Mouse (Mus musculus) Patski (cell line): Measurements from ENCODE around the gene Ephx1. TPM values are rescaled to one million over a fixed set of nuclear protein-coding genes. Genes with fewer than 3 reads are reported as not detected.
A peak's percentile ranks its signal among the peaks of the same experiment; 100 is the strongest.
"Not testable (repeated sequence)": the region's sequence is repeated elsewhere in the genome, so short reads cannot be mapped to it uniquely, and the experiment has no call there.

Experiments used
- ATAC-seq: fragments of 100-300 bp; one replicate; pipeline ENCODE4 v1.8.0; 2021
- CTCF ChIA-PET: fragments of 350-600 bp; sonication (Branson Sonifier 250); formaldehyde crosslinking; loops from one replicate; lab custom pipeline; 2022; ENCODE audit warnings: inconsistent platforms; lab: Charles Lee
- POLR2A ChIA-PET: fragments of 350-600 bp; sonication (Branson Sonifier 250); formaldehyde crosslinking; loops from one replicate; lab custom pipeline; 2022; ENCODE audit warnings: antibody characterized with exemption, inconsistent platforms; lab: Charles Lee
- DNase-seq: peaks from one replicate; pipeline ENCODE4 v3.0.0-alpha.2; 2011; ENCODE audit warnings: low read depth, low spot score
- H3K27me3 ChIP-seq: fragments of 371-371 bp; one replicate; pipeline ENCODE4 v1.5.1; 2021
- CTCF ChIP-seq: fragments of 100-300 bp; IDR thresholded peaks from one replicate; pipeline ENCODE4 v1.5.1; 2021
- in situ Hi-C: fragments of 300-500 bp; cut with MboI; formaldehyde crosslinking; loops from 3 replicates; pipeline ENCODE4 v1.11.1; 2018; ENCODE audit warnings: low pct_unique_long_range_greater_than_20kb, mixed read lengths
- polyA plus RNA-seq: library from polyadenylated mRNA; unstranded; gene quantifications from one replicate; pipeline ENCODE4 v1.2.3, GENCODE M21; 2021

Ephx1 gene
- polyA plus RNA-seq, 1 experiment from 2014 or later, result 10.9 TPM

GRCm38 (mm10) chr1:180941726-180942125 lies 79.0 kb downstream of the Ephx1 start:
- CTCF ChIA-PET, result interaction anchor here (1.0 to 1.7 kb wide), 4 partner anchors 14 to 37 kb away, joined by 3 to 11 read pairs (median 6); no protein-coding TSS in a partner anchor
- POLR2A ChIA-PET, result interaction anchor here (0.8 to 1.8 kb wide), 6 partner anchors 8 to 37 kb away, joined by 3 to 7 read pairs (median 4); partner anchors contain the start of gene Pycr2
- in situ Hi-C loops, result no loop called here
- no peaks in the 10 kb centered on the region for H3K27me3 ChIP-seq
- no peak for TF ChIP-seq CTCF
- DNase-seq (no peak), ATAC-seq (peak; percentile 20)

GRCm38 (mm10) chr1:180940776-180941460 lies 79.8 kb downstream of the Ephx1 start:
- H3K27me3 ChIP-seq, result no peaks in the 10 kb centered on the region
- CTCF ChIA-PET, result interaction anchor here (1.0 to 1.7 kb wide), 5 partner anchors 15 to 36 kb away, joined by 3 to 11 read pairs (median 6); no protein-coding TSS in a partner anchor
- ATAC-seq (no peak), DNase-seq (no peak)
- no peak for TF ChIP-seq CTCF
- POLR2A ChIA-PET, result interaction anchor here (1.2 to 1.8 kb wide), 3 partner anchors 11 to 36 kb away, joined by 3 to 7 read pairs (median 6); partner anchors contain the start of gene Pycr2
- in situ Hi-C loops, result no loop called here

GRCm38 (mm10) chr1:180938781-180939180 lies 81.9 kb downstream of the Ephx1 start:
- CTCF ChIA-PET, result interaction anchor here (0.9 to 2.4 kb wide), 3 partner anchors 24 to 37 kb away, joined by 3 to 10 read pairs (median 8); no protein-coding TSS in a partner anchor
- not testable (repeated sequence) for DNase-seq, H3K27me3 ChIP-seq

GRCm38 (mm10) chr1:180937631-180938030 lies 83.1 kb downstream of the Ephx1 start:
- CTCF ChIA-PET, result interaction anchor here (0.9 kb wide), 1 partner anchor 23 kb away, joined by 3 read pairs; no protein-coding TSS in a partner anchor
- in situ Hi-C loops, POLR2A ChIA-PET, ATAC-seq, DNase-seq, H3K27me3 ChIP-seq: not testable (repeated sequence)

More at GRCm38 (mm10) chr1:180938781-180939180, 81.9 kb downstream of the Ephx1 start:
- POLR2A ChIA-PET, result interaction anchor here (0.6 kb wide), 2 partner anchors 10 to 79 kb away, joined by 3 to 4 read pairs; no protein-coding TSS in a partner anchor
- in situ Hi-C loops, ATAC-seq: not testable (repeated sequence)

- POLR2A ChIA-PET, DNase-seq, ATAC-seq, CTCF ChIA-PET, H3K27me3 ChIP-seq, in situ Hi-C loops: not testable (repeated sequence)
Observed at GRCm38 (mm10) chr1:180936610-180937398, 83.9 kb downstream of the Ephx1 start.

GRCm38 (mm10) chr1:180934467-180935419 lies 86.0 kb downstream of the Ephx1 start, which contains the start of gene Lefty1:
Gene Lefty1, plus strand, starts transcription at chr1:180935022.
- H3K27me3 ChIP-seq, result no peaks in the 10 kb centered on the region
- DNase-seq (no peak), ATAC-seq (no peak)
- TF ChIP-seq CTCF, result no peak
- POLR2A ChIA-PET, result no interaction called here
- CTCF ChIA-PET, result interaction anchor here (1.6 kb wide), 1 partner anchor 11 kb away, joined by 4 read pairs; no protein-coding TSS in a partner anchor
- in situ Hi-C loops, result no loop called here

- ChIA-PET POLR2A (interaction anchor here (0.6 kb wide), 1 partner anchor 8 kb away, joined by 3 read pairs; the partner anchor contains the start of gene Tmem63a), CTCF (no interaction called here)
- peak; percentile 59 for ATAC-seq
- H3K27me3 ChIP-seq, result no peaks in the 10 kb centered on the region
- TF ChIP-seq CTCF, result no peak
- no peak for DNase-seq
- in situ Hi-C loops, result no loop called here
Observed at GRCm38 (mm10) chr1:180933659-180934058, 87.0 kb downstream of the Ephx1 start.

GRCm38 (mm10) chr1:180931106-180931505 lies 89.6 kb downstream of the Ephx1 start:
- in situ Hi-C loops, result no loop called here
- ATAC-seq, result no peak
- no peak for TF ChIP-seq CTCF
- ChIA-PET CTCF (interaction anchor here (1.2 to 1.8 kb wide), 2 partner anchors 20 to 27 kb away, joined by 3 to 4 read pairs; partner anchors contain the start of gene Pycr2), POLR2A (no interaction called here)
- no peak for DNase-seq
- no peaks in the 10 kb centered on the region for H3K27me3 ChIP-seq

- no peak for DNase-seq
- CTCF ChIA-PET, result no interaction called here
- no peak for TF ChIP-seq CTCF
- POLR2A ChIA-PET, result no interaction called here
- in situ Hi-C loops, result no loop called here
- no peak for ATAC-seq
- no peaks in the 10 kb centered on the region for H3K27me3 ChIP-seq
Observed at GRCm38 (mm10) chr1:180929599-180929998, 91.1 kb downstream of the Ephx1 start.
